In genomic region chr3:32471098-32471497, GRCm38 (mm10) we compare ENCODE assay signal across 11 mouse cellular contexts. TPM values are rescaled to one million over a fixed set of nuclear protein-coding genes. Genes with fewer than 3 reads are reported as not detected.
A peak's percentile ranks its signal among the peaks of the same experiment; 100 is the strongest.
DNase-seq lines count a peak whose midpoint lies in the region; ATAC-seq and TF ChIP-seq lines count a peak whose summit lies in the region.
"Had no signal": no experiment of that assay in that cellular context is flagged by ENCODE, and none has a peak within 500 bp of the region (broad histone marks: within the 10 kb centered on the region; RNA-seq: fewer than 3 reads in every experiment).

No protein-coding gene starts in this region.

- TF ChIP-seq EP300 in heart, adult 2 months (IDR thresholded peaks at IDR 0.05; ENCODE audit: insufficient read depth, low read depth, low read length): no peak

- no peak overlapping the region for H3K27ac ChIP-seq in heart, embryonic 10.5 days
- H3K27ac ChIP-seq in heart, adult 2 months: no peak overlapping the region
- H3K27ac ChIP-seq in kidney, embryonic 15.5 days: peak overlapping the region; percentile 55; the same call in 1 of the 2 replicates
- H3K27ac ChIP-seq: macrophage had no signal

- no peak for TF ChIP-seq POLR2A in heart, adult 2 months (IDR thresholded peaks at IDR 0.05; ENCODE audit: insufficient read depth, low read depth, low read length)

- TF ChIP-seq CTCF in heart, adult 2 months (IDR thresholded peaks at IDR 0.05): no peak

- H3K4me3 ChIP-seq in heart, embryonic 10.5 days: no peak overlapping the region
- H3K4me3 ChIP-seq in heart, adult 2 months: no peak overlapping the region
- no peak overlapping the region for H3K4me3 ChIP-seq in kidney, embryonic 15.5 days (replicated peaks)

- H3K9ac ChIP-seq in heart, adult 2 months (ENCODE audit: low read depth, low read length): no peak overlapping the region
- H3K9ac ChIP-seq in kidney, embryonic 15.5 days: no peak overlapping the region

- H3K4me1 ChIP-seq in heart, embryonic 10.5 days: peaks cover 9% of the 10 kb centered on the region
- H3K4me1 ChIP-seq in heart, adult 2 months (ENCODE audit: control insufficient read depth, insufficient read depth, low read length): peaks cover 6% of the 10 kb centered on the region
- H3K4me1 ChIP-seq in kidney, embryonic 15.5 days: peaks cover 29% of the 10 kb centered on the region

- H3K27me3 ChIP-seq in heart, embryonic 10.5 days (ENCODE audit: insufficient read depth, poor library complexity, severe bottlenecking): no peaks in the 10 kb centered on the region
- no peaks in the 10 kb centered on the region for H3K27me3 ChIP-seq in heart, adult 2 months (ENCODE audit: control insufficient read depth, insufficient read depth, low read length)
- H3K27me3 ChIP-seq in kidney, embryonic 15.5 days: no peaks in the 10 kb centered on the region

- peak; percentile 54 for DNase-seq in heart, embryonic 10.5 days (ENCODE audit: low spot score)
- no peak for DNase-seq in heart, adult 2 months
- DNase-seq in brain, adult 2 months (ENCODE audit: low read depth, low spot score): peak; percentile 79
- peak; percentile 74 for DNase-seq in lung, postnatal 10 days
- DNase-seq in urinary bladder, postnatal 36 days (ENCODE audit: low spot score in 2 of 2): no peak
- DNase-seq in ovary, postnatal 14 days (ENCODE audit: low spot score): no peak
- DNase-seq in cerebellum, postnatal 36 days: no peak
- DNase-seq: cerebellum, adult 9-10 months had no signal

- H3K36me3 ChIP-seq in heart, embryonic 10.5 days: no peaks in the 10 kb centered on the region
- no peaks in the 10 kb centered on the region for H3K36me3 ChIP-seq in heart, adult 2 months (ENCODE audit: control insufficient read depth, insufficient read depth, low read length)
- no peaks in the 10 kb centered on the region; the same call in none of the 2 replicates for H3K36me3 ChIP-seq in kidney, embryonic 15.5 days

- no peaks in the 10 kb centered on the region for H3K9me3 ChIP-seq in heart, embryonic 10.5 days
- no peaks in the 10 kb centered on the region for H3K9me3 ChIP-seq in kidney, embryonic 15.5 days (replicated peaks)

- no peaks in the 10 kb centered on the region for H3K79me2 ChIP-seq in heart, adult 2 months (replicated peaks; ENCODE audit: control insufficient read depth, insufficient read depth, low read length)

- intact Hi-C loops in heart, adult 2 months (cut with DNase I): no loop called here

- WGBS in heart, embryonic 10.5 days: 57% methylated on average over 6 of the region's 6 CpGs
- 51% methylated on average over 6 of the region's 6 CpGs for WGBS in heart, adult 2 months
- 35% methylated on average over 6 of the region's 6 CpGs for WGBS in kidney, embryonic 15.5 days

- ATAC-seq in kidney, embryonic 15.5 days (replicated peaks; ENCODE audit: low FRiP score): peak; percentile 70

- no peak overlapping the region for H3K4me2 ChIP-seq in kidney, embryonic 15.5 days

RNA-seq across cellular contexts. Expression of gene Kcnmb3, which starts 20.9 kb away (rescaled TPM):
- not detected in 2 replicates for polyA plus RNA-seq in heart, embryonic 10.5 days (2016; fragmentation: Nextera tagmentation; extraction: Ambion mirVana)
- total RNA-seq in heart, adult 2 months (2021): not detected
- not detected in 2 replicates for polyA plus RNA-seq in heart, adult 2 months (2012; rRNA removed)
- 0.13 TPM in 1 of 2 replicates, not detected in the other for polyA plus RNA-seq in kidney, embryonic 15.5 days (2015; fragmentation: Nextera tagmentation; extraction: Ambion mirVana)
- polyA plus RNA-seq: C2C12, macrophage had no signal

RNA-seq across cellular contexts. Expression of gene Zfp639, which starts 39.0 kb away (rescaled TPM):
- polyA plus RNA-seq in heart, embryonic 10.5 days (2016; fragmentation: Nextera tagmentation; extraction: Ambion mirVana): 31.4 and 40.2 TPM in 2 replicates
- 10 to 100 TPM; 22.1 to 28.0 TPM for total RNA-seq in heart, adult 2 months (2021)
- 20.6 and 26.2 TPM in 2 replicates for polyA plus RNA-seq in heart, adult 2 months (2012; rRNA removed)
- polyA plus RNA-seq in kidney, embryonic 15.5 days (2015; fragmentation: Nextera tagmentation; extraction: Ambion mirVana): 32.8 and 36.1 TPM in 2 replicates

RNA-seq across cellular contexts. Expression of gene Mfn1, which starts 58.2 kb away (rescaled TPM):
- 45.6 and 65.3 TPM in 2 replicates for polyA plus RNA-seq in heart, embryonic 10.5 days (2016; fragmentation: Nextera tagmentation; extraction: Ambion mirVana)
- total RNA-seq in heart, adult 2 months (2021): 100 to 1,000 TPM; 384 to 501 TPM
- polyA plus RNA-seq in heart, adult 2 months (2012; rRNA removed): 80.0 and 147 TPM in 2 replicates
- 32.3 and 33.4 TPM in 2 replicates for polyA plus RNA-seq in kidney, embryonic 15.5 days (2015; fragmentation: Nextera tagmentation; extraction: Ambion mirVana)

Comparison
In these comparisons a context has a peak if more than half of its experiments do, and no peak if none do; other contexts are left out.
1. DNase-seq: peak in heart, embryonic 10.5 days (single experiment), brain, adult 2 months (single experiment) and lung, postnatal 10 days (single experiment); none in heart, adult 2 months (0 of 2), urinary bladder, postnatal 36 days (0 of 2), ovary, postnatal 14 days (single experiment) and cerebellum, postnatal 36 days (0 of 2).